Mouse (Mus musculus) liver, embryonic 16.5 days (tissue): ENCODE data around the gene Gna15. TPM values are rescaled to one million over a fixed set of nuclear protein-coding genes. Genes with fewer than 3 reads are reported as not detected.

Experiments
- ATAC-seq: fragments of 200-750 bp; cut with Nextera tagmentation; 2 replicates; pipeline ENCODE4 v1.8.0; 2017; ENCODE audit warnings: low read depth, mild to moderate bottlenecking, moderate number of reproducible peaks, moderate library complexity
- H3K27ac ChIP-seq: fragments of 300-500 bp; sonication (generic); 2 replicates; pipeline ENCODE4 v1.5.1; 2014; ENCODE audit warnings: mild to moderate bottlenecking, low read length
- H3K27me3 ChIP-seq: fragments of 300-500 bp; sonication (generic); 2 replicates; pipeline ENCODE4 v1.6.1; 2014; ENCODE audit warnings: low read depth, low read length, mixed read lengths; ENCODE audit not compliant: control insufficient read depth, insufficient read depth
- H3K36me3 ChIP-seq: fragments of 300-500 bp; sonication (generic); 2 replicates; pipeline ENCODE4 v1.6.1; 2014; ENCODE audit warnings: mild to moderate bottlenecking; ENCODE audit not compliant: control insufficient read depth, insufficient read depth
- H3K4me1 ChIP-seq: fragments of 300-500 bp; sonication (generic); 2 replicates; pipeline ENCODE4 v1.6.1; 2014; ENCODE audit warnings: low read depth, low read length, mixed read lengths; ENCODE audit not compliant: control insufficient read depth
- H3K4me2 ChIP-seq: fragments of 300-500 bp; sonication (generic); 2 replicates; pipeline ENCODE4 v1.6.1; 2014; ENCODE audit warnings: low read depth, low read length, mixed read lengths
- H3K4me3 ChIP-seq: fragments of 300-500 bp; sonication (generic); 2 replicates; pipeline ENCODE4 v1.5.1; 2014; ENCODE audit warnings: low read depth, mild to moderate bottlenecking, low read length
- H3K9ac ChIP-seq: fragments of 300-500 bp; sonication (generic); 2 replicates; pipeline ENCODE4 v1.6.1; 2014; ENCODE audit warnings: low read depth, low read length
- H3K9me3 ChIP-seq: fragments of 300-500 bp; sonication (generic); replicated peaks from 2 replicates; pipeline ENCODE4 v1.6.1; 2016; ENCODE audit warnings: low read length; ENCODE audit not compliant: control insufficient read depth
- WGBS: fragments of 180-500 bp; shearing (Covaris S2); extraction: QIAGEN DNeasy Blood & Tissue Kit; methylation state at CpG from one replicate; pipeline ENCODE4 v1.1.7; 2014; ENCODE audit not compliant: insufficient replicate concordance; 5-methylcytosine and 5-hydroxymethylcytosine counted together
- microRNA-seq: library from miRNA; unstranded; fragments of <30 nt; microRNA quantifications from one replicate; pipeline ENCODE4, GENCODE M21; 2016
- polyA plus RNA-seq: library from polyadenylated mRNA; unstranded; fragments of >200 nt; fragmentation: Nextera tagmentation; extraction: Ambion mirVana; gene quantifications from 2 replicates; pipeline ENCODE4 v1.2.1, GENCODE M21; 2015

Gene Gna15
- polyA plus RNA-seq, 1 experiment from 2014 or later: 4.4 TPM

DNA sequence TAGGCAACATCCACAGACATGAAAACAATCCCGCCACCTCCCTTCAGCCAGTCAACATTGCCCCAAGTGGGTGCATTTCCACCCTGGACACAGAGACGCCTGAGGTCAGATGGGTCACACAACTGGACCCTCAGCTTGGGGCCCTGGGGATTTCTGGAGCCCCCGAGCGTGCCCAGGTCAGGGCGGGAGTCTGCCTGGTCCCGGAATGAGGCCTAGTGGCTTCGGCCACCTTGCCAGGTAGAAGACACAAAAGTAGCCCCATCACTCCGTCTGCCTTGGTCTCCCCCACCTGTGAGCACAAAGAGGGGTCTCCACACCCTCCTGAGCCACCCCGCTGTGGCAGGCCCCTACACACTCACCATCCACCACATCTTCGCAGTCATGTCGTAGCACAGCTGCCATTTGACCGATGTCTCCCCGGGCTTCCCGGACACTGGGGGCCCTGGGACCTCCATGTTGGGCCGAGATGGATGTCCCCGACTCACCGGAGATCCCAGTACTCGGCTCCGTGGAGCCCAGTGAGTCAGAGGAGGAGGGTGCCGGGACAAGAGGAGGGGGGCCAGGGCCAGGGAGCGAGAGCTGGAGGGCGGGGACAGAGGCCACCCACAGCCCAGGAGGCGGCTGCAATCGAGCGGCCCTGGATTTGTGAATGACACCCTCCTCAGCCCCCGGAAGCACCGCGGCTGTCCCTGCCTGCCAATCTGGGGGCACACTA is 68.7 kb downstream of the Gna15 start, which contains the start of gene Nfic:
Gene Nfic, minus strand, starts transcription at position 455 of the 715 bp plus-strand sequence.
- Histone ChIP-seq H3K4me3 (no peak within 1 kb of the TSS), H3K4me1 (no peaks in the 10 kb centered on the region; the same call in 1 of the 2 replicates), H3K27ac (no peak within 1 kb of the TSS), H3K9ac (no peak within 1 kb of the TSS), H3K27me3 (peaks cover 90% of the 10 kb centered on the region), H3K9me3 (no peaks in the 10 kb centered on the region), H3K36me3 (no peaks in the 10 kb centered on the region), H3K4me2 (no peak within 1 kb of the TSS)
- WGBS: 56% methylated on average over 28 of the region's 28 CpGs
- no peak for ATAC-seq

DNA sequence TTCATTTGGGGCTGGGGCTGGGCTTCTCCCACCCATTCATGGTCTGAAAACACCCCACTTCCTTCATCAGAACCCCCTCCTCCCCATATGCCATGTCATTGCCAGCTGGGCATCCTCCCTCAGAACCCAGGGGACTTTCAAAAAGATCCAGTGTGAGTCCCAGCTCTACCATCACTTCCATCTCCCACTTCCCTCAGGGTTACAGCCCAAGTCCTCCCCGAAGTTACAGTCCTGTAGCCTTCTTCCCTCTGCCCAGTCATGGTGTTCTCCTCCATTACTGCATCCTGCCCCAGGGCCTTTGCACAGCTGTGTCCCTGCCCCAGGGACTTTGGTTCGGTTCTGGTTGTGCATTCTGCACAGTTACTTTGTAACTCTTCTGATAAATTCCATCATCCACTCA is 69.9 kb downstream of the Gna15 start:
- Histone ChIP-seq H3K9me3 (no peaks in the 10 kb centered on the region), H3K4me2 (no peak overlapping the region), H3K36me3 (no peaks in the 10 kb centered on the region), H3K27ac (no peak overlapping the region), H3K4me1 (no peaks in the 10 kb centered on the region; the same call in 1 of the 2 replicates), H3K4me3 (no peak overlapping the region), H3K9ac (no peak overlapping the region), H3K27me3 (peaks cover 77% of the 10 kb centered on the region)
- no peak for ATAC-seq
- 36% methylated on average over 2 of the region's 2 CpGs for WGBS

DNA sequence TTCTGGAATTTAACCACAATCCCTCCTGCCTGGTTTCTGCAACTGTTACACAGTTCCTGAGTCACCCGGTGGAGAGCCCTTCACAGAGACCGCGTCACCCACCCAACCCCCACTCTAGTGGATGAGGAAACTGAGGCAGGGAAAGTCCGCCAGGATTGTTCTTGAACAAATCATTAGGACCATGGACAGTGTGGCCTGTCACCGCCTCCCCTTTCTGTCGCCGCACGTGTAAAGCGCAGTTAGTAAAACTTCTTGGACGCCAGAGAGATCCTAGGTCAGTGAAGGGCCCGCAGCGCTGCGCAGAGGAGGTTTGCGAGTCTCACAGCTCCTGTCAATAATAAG is 71.1 kb downstream of the Gna15 start:
- no peaks in the 10 kb centered on the region for H3K36me3 ChIP-seq
- H3K4me3 ChIP-seq: no peak overlapping the region
- ATAC-seq: no peak
- no peak overlapping the region for H3K9ac ChIP-seq
- H3K4me2 ChIP-seq: no peak overlapping the region
- no peaks in the 10 kb centered on the region; the same call in 1 of the 2 replicates for H3K4me1 ChIP-seq
- H3K9me3 ChIP-seq: no peaks in the 10 kb centered on the region
- H3K27me3 ChIP-seq: peaks cover 69% of the 10 kb centered on the region
- WGBS: 4% methylated on average over 14 of the region's 14 CpGs
- H3K27ac ChIP-seq: no peak overlapping the region

Small RNA genes within 50 kb of the gene (microRNA-seq; reads per million reads assigned to microRNA genes)
- not detected for gene Gm25595

Other genes starting within 250 kb of the Gna15 start
- 0.82 and 1.4 TPM in 2 replicates for gene Tjp3, start 232.6 kb downstream of the Gna15 start, polyA plus RNA-seq
- gene Pip5k1c, start 231.3 kb downstream of the Gna15 start, polyA plus RNA-seq: 13.9 and 14.7 TPM in 2 replicates
- 18.4 and 18.7 TPM in 2 replicates for gene Cactin, start 203.1 kb downstream of the Gna15 start, polyA plus RNA-seq
- 4.3 and 4.5 TPM in 2 replicates for gene Tbxa2r, start 195.5 kb downstream of the Gna15 start, polyA plus RNA-seq
- not detected in 2 replicates for gene Gipc3, start 181.0 kb downstream of the Gna15 start, polyA plus RNA-seq
- 19.8 and 22.5 TPM in 2 replicates for gene Hmg20b, start 173.7 kb downstream of the Gna15 start, polyA plus RNA-seq
- 9.2 and 11.9 TPM in 2 replicates for gene Mfsd12, start 166.7 kb downstream of the Gna15 start, polyA plus RNA-seq
- 1.9 and 2.5 TPM in 2 replicates for gene 4930404N11Rik, start 158.4 kb downstream of the Gna15 start, polyA plus RNA-seq
- 128 and 138 TPM in 2 replicates for gene Fzr1, start 145.7 kb downstream of the Gna15 start, polyA plus RNA-seq
- 46.3 and 48.3 TPM in 2 replicates for gene Dohh, start 139.8 kb downstream of the Gna15 start, polyA plus RNA-seq
- 0.54 and 0.55 TPM in 2 replicates for gene Gm48551, start 139.8 kb downstream of the Gna15 start, polyA plus RNA-seq
- 0.44 and 0.48 TPM in 2 replicates for gene Gm48552, start 135.2 kb downstream of the Gna15 start, polyA plus RNA-seq
- gene Smim24, start 131.2 kb downstream of the Gna15 start, polyA plus RNA-seq: 1.7 and 4.1 TPM in 2 replicates
- gene Nfic, start 68.6 kb downstream of the Gna15 start, polyA plus RNA-seq: 10.2 and 12.0 TPM in 2 replicates
- 0.05 TPM in 1 of 2 replicates, not detected in the other for gene Celf5, start 41.5 kb downstream of the Gna15 start, polyA plus RNA-seq
- gene Ncln, start 27.8 kb downstream of the Gna15 start, polyA plus RNA-seq: 39.3 and 47.1 TPM in 2 replicates
- 4.8 and 5.3 TPM in 2 replicates for gene S1pr4, start 24.1 kb downstream of the Gna15 start, polyA plus RNA-seq
- gene Gna11, start 21.0 kb upstream of the Gna15 start, polyA plus RNA-seq: 20.0 and 24.3 TPM in 2 replicates
- gene Aes, start 35.3 kb upstream of the Gna15 start, polyA plus RNA-seq: 131 and 141 TPM in 2 replicates
- gene Tle2, start 50.3 kb upstream of the Gna15 start, polyA plus RNA-seq: 1.8 and 2.7 TPM in 2 replicates
- gene Tle6, start 76.8 kb upstream of the Gna15 start, polyA plus RNA-seq: 3.5 and 4.5 TPM in 2 replicates
- 0.35 and 0.36 TPM in 2 replicates for gene BC025920, start 82.0 kb upstream of the Gna15 start, polyA plus RNA-seq
- gene Sirt6, start 103.6 kb upstream of the Gna15 start, polyA plus RNA-seq: 6.9 and 8.1 TPM in 2 replicates
- gene Ankrd24, start 104.3 kb upstream of the Gna15 start, polyA plus RNA-seq: 2.1 and 2.4 TPM in 2 replicates
- 1.1 and 1.3 TPM in 2 replicates for gene Gm10778, start 124.8 kb upstream of the Gna15 start, polyA plus RNA-seq
- gene Zfp433, start 180.6 kb upstream of the Gna15 start, polyA plus RNA-seq: 3.5 and 4.4 TPM in 2 replicates
- 1.1 TPM in 2 replicates for gene Gm3055, start 246.9 kb upstream of the Gna15 start, polyA plus RNA-seq